Mouse (Mus musculus) midbrain, embryonic 10.5 days (tissue): ENCODE measurements around the gene Padi2. TPM values are rescaled to one million over a fixed set of nuclear protein-coding genes. Genes with fewer than 3 reads are reported as not detected.
A peak's percentile ranks its signal among the peaks of the same experiment; 100 is the strongest.

Experiments used
- DNase-seq: peaks from one replicate; pipeline ENCODE4 v3.0.0-alpha.2; 2017; ENCODE audit warnings: low spot score
- H3K27ac ChIP-seq: fragments of 300-500 bp; sonication (generic); replicated peaks from 2 replicates; pipeline ENCODE4 v1.5.1; 2016; ENCODE audit warnings: mild to moderate bottlenecking
- H3K27me3 ChIP-seq: fragments of 300-500 bp; sonication (generic); 2 replicates; pipeline ENCODE4 v1.6.1; 2016; ENCODE audit warnings: low read depth, mild to moderate bottlenecking; ENCODE audit not compliant: poor library complexity, severe bottlenecking
- H3K36me3 ChIP-seq: fragments of 300-500 bp; sonication (generic); 2 replicates; pipeline ENCODE4 v1.6.1; 2016; ENCODE audit warnings: mild to moderate bottlenecking, moderate library complexity
- H3K4me1 ChIP-seq: fragments of 300-500 bp; sonication (generic); 2 replicates; pipeline ENCODE4 v1.6.1; 2016
- H3K4me3 ChIP-seq: fragments of 300-500 bp; sonication (generic); 2 replicates; pipeline ENCODE4 v1.5.1; 2016; ENCODE audit warnings: mild to moderate bottlenecking, moderate library complexity
- H3K9me3 ChIP-seq: fragments of 300-500 bp; sonication (generic); replicated peaks from 2 replicates; pipeline ENCODE4 v1.6.1; 2016; ENCODE audit warnings: mild to moderate bottlenecking
- WGBS: fragments of 180-500 bp; shearing (Covaris S2); methylation state at CpG from one replicate; pipeline ENCODE4 v1.1.7; 2016; 5-methylcytosine and 5-hydroxymethylcytosine counted together
- polyA plus RNA-seq: library from polyadenylated mRNA; unstranded; fragments of >200 nt; fragmentation: Nextera tagmentation; extraction: Ambion mirVana; gene quantifications from 2 replicates; pipeline ENCODE4 v1.2.1, GENCODE M21; 2016

The Padi2 gene
- polyA plus RNA-seq, 1 experiment from 2014 or later = 0.15 TPM

GRCm38 (mm10) chr4:140957725-140958124, 51.6 kb downstream of the Padi2 start:
- peak; percentile 80 for DNase-seq
- Histone ChIP-seq H3K9me3 (no peaks in the 10 kb centered on the region), H3K27ac (peak overlapping the region; percentile 76), H3K27me3 (peaks cover 4% of the 10 kb centered on the region; the same call in 1 of the 2 replicates), H3K36me3 (no peaks in the 10 kb centered on the region), H3K4me3 (peak overlapping the region; percentile 53), H3K4me1 (peaks cover 43% of the 10 kb centered on the region)
- WGBS = under 1% methylated on average over 13 of the region's 13 CpGs

GRCm38 (mm10) chr4:140958319-140958718, 52.2 kb downstream of the Padi2 start:
- no peaks in the 10 kb centered on the region for H3K36me3 ChIP-seq
- no peak for DNase-seq
- WGBS = 67% methylated on average over 6 of the region's 6 CpGs
- H3K4me3 ChIP-seq = peak overlapping the region; percentile 53; the same call in 1 of the 2 replicates
- peaks cover 47% of the 10 kb centered on the region for H3K4me1 ChIP-seq
- H3K9me3 ChIP-seq = no peaks in the 10 kb centered on the region
- H3K27me3 ChIP-seq = peaks cover 4% of the 10 kb centered on the region; the same call in 1 of the 2 replicates
- H3K27ac ChIP-seq = 0 out of 2 replicates have a peak overlapping the region, but pooled peaks have one; percentile 55

- no peak for DNase-seq
- Histone ChIP-seq H3K36me3 (no peaks in the 10 kb centered on the region), H3K27me3 (peaks cover 4% of the 10 kb centered on the region; the same call in 1 of the 2 replicates), H3K9me3 (no peaks in the 10 kb centered on the region), H3K4me3 (no peak overlapping the region), H3K27ac (no peak overlapping the region), H3K4me1 (peaks cover 50% of the 10 kb centered on the region)
- 90% methylated on average over 7 of the region's 7 CpGs for WGBS
Observed at GRCm38 (mm10) chr4:140959128-140959679, 53.1 kb downstream of the Padi2 start.

GRCm38 (mm10) chr4:140959715-140960479, 53.8 kb downstream of the Padi2 start:
- WGBS = 78% methylated on average over 10 of the region's 10 CpGs
- Histone ChIP-seq H3K36me3 (no peaks in the 10 kb centered on the region), H3K27me3 (peaks cover 4% of the 10 kb centered on the region; the same call in 1 of the 2 replicates), H3K27ac (peak overlapping the region; percentile 95), H3K4me1 (peaks cover 57% of the 10 kb centered on the region), H3K9me3 (no peaks in the 10 kb centered on the region), H3K4me3 (peak overlapping the region; percentile 73; the same call in 1 of the 2 replicates)
- DNase-seq = no peak

GRCm38 (mm10) chr4:140960781-140961466, 54.8 kb downstream of the Padi2 start, which contains the start of gene Sdhb:
Gene Sdhb, plus strand, starts transcription at chr4:140961203.
- Histone ChIP-seq H3K9me3 (no peaks in the 10 kb centered on the region), H3K4me1 (peaks cover 57% of the 10 kb centered on the region), H3K27me3 (peaks cover 4% of the 10 kb centered on the region; the same call in 1 of the 2 replicates), H3K27ac (peak within 1 kb of the TSS; percentile 95), H3K36me3 (peaks cover 5% of the 10 kb centered on the region), H3K4me3 (peak within 1 kb of the TSS; percentile 73)
- DNase-seq = peak; percentile 98
- 5% methylated on average over 37 of the region's 37 CpGs for WGBS

- Histone ChIP-seq H3K4me1 (peaks cover 55% of the 10 kb centered on the region), H3K4me3 (peak overlapping the region; percentile 73), H3K27ac (peak overlapping the region; percentile 95), H3K36me3 (peaks cover 12% of the 10 kb centered on the region), H3K27me3 (peaks cover 3% of the 10 kb centered on the region; the same call in 1 of the 2 replicates), H3K9me3 (no peaks in the 10 kb centered on the region)
- 1% methylated on average over 38 of the region's 38 CpGs for WGBS
- DNase-seq = no peak
Observed at GRCm38 (mm10) chr4:140961467-140962206, 55.5 kb downstream of the Padi2 start.

- peaks cover 19% of the 10 kb centered on the region for H3K36me3 ChIP-seq
- WGBS = 79% methylated on average over 8 of the region's 8 CpGs
- no peaks in the 10 kb centered on the region for H3K27me3 ChIP-seq
- DNase-seq = no peak
- peaks cover 47% of the 10 kb centered on the region for H3K4me1 ChIP-seq
- peak overlapping the region; percentile 73 for H3K4me3 ChIP-seq
- peak overlapping the region; percentile 95; the same call in 1 of the 2 replicates for H3K27ac ChIP-seq
- no peaks in the 10 kb centered on the region for H3K9me3 ChIP-seq
Observed at GRCm38 (mm10) chr4:140962207-140962909, 56.2 kb downstream of the Padi2 start.

- H3K27me3 ChIP-seq = no peaks in the 10 kb centered on the region
- H3K4me3 ChIP-seq = peak overlapping the region; percentile 73; the same call in 1 of the 2 replicates
- no peak for DNase-seq
- no peak overlapping the region for H3K27ac ChIP-seq
- 56% methylated on average over 5 of the region's 5 CpGs for WGBS
- H3K36me3 ChIP-seq = peaks cover 25% of the 10 kb centered on the region
- H3K4me1 ChIP-seq = peaks cover 41% of the 10 kb centered on the region
- no peaks in the 10 kb centered on the region for H3K9me3 ChIP-seq
Observed at GRCm38 (mm10) chr4:140962950-140963349, 56.8 kb downstream of the Padi2 start.

GRCm38 (mm10) chr4:140963941-140964597, 57.9 kb downstream of the Padi2 start:
- H3K4me1 ChIP-seq = peaks cover 37% of the 10 kb centered on the region
- peaks cover 35% of the 10 kb centered on the region for H3K36me3 ChIP-seq
- H3K27ac ChIP-seq = no peak overlapping the region
- DNase-seq = no peak
- no peaks in the 10 kb centered on the region for H3K9me3 ChIP-seq
- 87% methylated on average over 9 of the region's 9 CpGs for WGBS
- H3K27me3 ChIP-seq = no peaks in the 10 kb centered on the region
- no peak overlapping the region for H3K4me3 ChIP-seq

- no peak overlapping the region for H3K27ac ChIP-seq
- H3K9me3 ChIP-seq = no peaks in the 10 kb centered on the region
- H3K4me3 ChIP-seq = no peak overlapping the region
- H3K36me3 ChIP-seq = peaks cover 40% of the 10 kb centered on the region
- H3K4me1 ChIP-seq = peaks cover 37% of the 10 kb centered on the region
- 21% methylated on average over 7 of the region's 7 CpGs for WGBS
- no peaks in the 10 kb centered on the region for H3K27me3 ChIP-seq
- peak; percentile 70 for DNase-seq
Observed at GRCm38 (mm10) chr4:140964620-140965019, 58.5 kb downstream of the Padi2 start.

- H3K4me1 ChIP-seq = peaks cover 15% of the 10 kb centered on the region
- H3K27ac ChIP-seq = no peak overlapping the region
- H3K4me3 ChIP-seq = no peak overlapping the region
- no peaks in the 10 kb centered on the region for H3K27me3 ChIP-seq
- no peak for DNase-seq
- 90% methylated on average over 11 of the region's 11 CpGs for WGBS
- H3K36me3 ChIP-seq = peaks cover 70% of the 10 kb centered on the region
- no peaks in the 10 kb centered on the region for H3K9me3 ChIP-seq
Observed at GRCm38 (mm10) chr4:140967386-140968159, 61.4 kb downstream of the Padi2 start.
